Mouse (Mus musculus) limb, embryonic 11.5 days (tissue): ENCODE data around the gene Nradd. TPM values are rescaled to one million over a fixed set of nuclear protein-coding genes. Genes with fewer than 3 reads are reported as not detected.
A peak's percentile ranks its signal among the peaks of the same experiment; 100 is the strongest.

Experiments used
- ATAC-seq: fragments of 200-750 bp; cut with Nextera tagmentation; 2 replicates; pipeline ENCODE4 v1.8.0; 2017; ENCODE audit warnings: low read depth; ENCODE audit not compliant: insufficient number of reproducible peaks, low FRiP score, low TSS enrichment
- DNase-seq: peaks from one replicate; pipeline ENCODE4 v3.0.0-alpha.2; 2015; ENCODE audit warnings: low spot score
- H3K27ac ChIP-seq: fragments of 300-500 bp; sonication (generic); replicated peaks from 2 replicates; pipeline ENCODE4 v1.5.1; 2014; ENCODE audit warnings: low read depth, mild to moderate bottlenecking, low read length
- H3K27me3 ChIP-seq: fragments of 300-500 bp; sonication (generic); 2 replicates; pipeline ENCODE4 v1.6.1; 2014; ENCODE audit warnings: mild to moderate bottlenecking, low read length, mixed read lengths; ENCODE audit not compliant: control insufficient read depth, insufficient read depth
- H3K36me3 ChIP-seq: fragments of 300-500 bp; sonication (generic); 2 replicates; pipeline ENCODE4 v1.6.1; 2014; ENCODE audit warnings: mild to moderate bottlenecking, low read length, moderate library complexity, mixed read lengths; ENCODE audit not compliant: control insufficient read depth, insufficient read depth
- H3K4me1 ChIP-seq: fragments of 300-500 bp; sonication (generic); 2 replicates; pipeline ENCODE4 v1.6.1; 2014; ENCODE audit warnings: low read length, mixed read lengths; ENCODE audit not compliant: control insufficient read depth, insufficient read depth
- H3K4me2 ChIP-seq: fragments of 300-500 bp; sonication (generic); 2 replicates; pipeline ENCODE4 v1.6.1; 2014; ENCODE audit warnings: low read depth, mild to moderate bottlenecking, moderate library complexity; ENCODE audit not compliant: severe bottlenecking
- H3K4me3 ChIP-seq: fragments of 300-500 bp; sonication (generic); 2 replicates; pipeline ENCODE4 v1.5.1; 2014; ENCODE audit warnings: low read depth, low read length
- H3K9ac ChIP-seq: fragments of 300-500 bp; sonication (generic); 2 replicates; pipeline ENCODE4 v1.6.1; 2014; ENCODE audit warnings: mild to moderate bottlenecking, low read length
- H3K9me3 ChIP-seq: fragments of 300-500 bp; sonication (generic); 2 replicates; pipeline ENCODE4 v1.6.1; 2016; ENCODE audit warnings: low read length; ENCODE audit not compliant: control insufficient read depth
- WGBS: fragments of 180-500 bp; shearing (Covaris S2); extraction: QIAGEN DNeasy Blood & Tissue Kit; methylation state at CpG from one replicate; pipeline ENCODE4 v1.1.7; 2014; 5-methylcytosine and 5-hydroxymethylcytosine counted together
- polyA plus RNA-seq: library from polyadenylated mRNA; unstranded; fragments of >200 nt; fragmentation: Nextera tagmentation; extraction: Ambion mirVana; gene quantifications from 2 replicates; pipeline ENCODE4 v1.2.1, GENCODE M21; 2014

Nradd gene
- 28.3 and 36.5 TPM in 2 replicates for polyA plus RNA-seq

GRCm38 (mm10) chr9:110624361-110625166 is at the start of gene Nradd:
Gene Nradd, minus strand, starts transcription at chr9:110624452.
- H3K4me1 ChIP-seq = peaks cover 9% of the 10 kb centered on the region; the same call in 1 of the 2 replicates
- no peaks in the 10 kb centered on the region for H3K9me3 ChIP-seq
- H3K27me3 ChIP-seq = no peaks in the 10 kb centered on the region
- under 1% methylated on average over 41 of the region's 41 CpGs for WGBS
- ATAC-seq (peak; percentile 89), DNase-seq (peak; percentile 94)
- H3K4me2 ChIP-seq = peak within 1 kb of the TSS; percentile 97
- peak within 1 kb of the TSS; percentile 82 for H3K27ac ChIP-seq
- H3K4me3 ChIP-seq = peak within 1 kb of the TSS; percentile 50
- H3K36me3 ChIP-seq = peaks cover 8% of the 10 kb centered on the region
- peak within 1 kb of the TSS; percentile 68 for H3K9ac ChIP-seq

DNA sequence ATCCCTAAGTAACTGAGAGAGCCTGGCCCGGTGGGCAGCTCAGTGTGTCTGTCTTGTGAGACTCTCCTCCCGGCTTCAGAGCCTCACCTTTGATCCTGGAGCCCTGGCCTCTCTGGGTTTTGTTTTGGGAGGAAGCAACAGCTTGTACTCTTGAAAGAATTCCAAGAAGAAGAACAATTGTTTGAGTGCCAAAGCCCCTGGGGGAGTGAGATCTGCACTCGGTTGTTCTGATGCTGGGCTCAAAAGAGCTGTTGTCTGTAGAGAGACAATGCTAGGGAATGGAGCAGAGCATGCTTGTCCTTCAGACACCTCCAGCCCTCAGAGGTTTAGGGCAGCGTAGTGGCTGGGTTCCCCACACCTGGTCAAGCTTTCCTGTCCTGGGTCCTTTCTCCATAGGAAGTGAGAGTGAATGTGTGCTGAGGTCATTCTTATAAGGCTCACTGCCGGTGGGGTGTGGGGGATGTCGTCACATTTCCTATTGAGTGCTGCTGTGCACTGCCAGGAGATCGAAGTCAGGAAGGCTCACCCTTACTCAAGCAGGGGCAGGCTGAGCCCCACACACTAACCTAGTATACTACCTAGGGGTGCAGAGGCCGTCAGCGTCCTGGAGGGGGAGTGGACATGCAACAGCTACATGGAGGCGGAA is 49.0 kb upstream of the Nradd start:
- no peak overlapping the region for H3K27ac ChIP-seq
- H3K4me1 ChIP-seq = no peaks in the 10 kb centered on the region
- no peak overlapping the region for H3K4me3 ChIP-seq
- ATAC-seq (no peak), DNase-seq (no peak)
- 81% methylated on average over 10 of the region's 10 CpGs for WGBS
- no peaks in the 10 kb centered on the region for H3K36me3 ChIP-seq
- H3K9me3 ChIP-seq = no peaks in the 10 kb centered on the region
- no peak overlapping the region for H3K4me2 ChIP-seq
- H3K27me3 ChIP-seq = no peaks in the 10 kb centered on the region
- no peak overlapping the region for H3K9ac ChIP-seq

DNA sequence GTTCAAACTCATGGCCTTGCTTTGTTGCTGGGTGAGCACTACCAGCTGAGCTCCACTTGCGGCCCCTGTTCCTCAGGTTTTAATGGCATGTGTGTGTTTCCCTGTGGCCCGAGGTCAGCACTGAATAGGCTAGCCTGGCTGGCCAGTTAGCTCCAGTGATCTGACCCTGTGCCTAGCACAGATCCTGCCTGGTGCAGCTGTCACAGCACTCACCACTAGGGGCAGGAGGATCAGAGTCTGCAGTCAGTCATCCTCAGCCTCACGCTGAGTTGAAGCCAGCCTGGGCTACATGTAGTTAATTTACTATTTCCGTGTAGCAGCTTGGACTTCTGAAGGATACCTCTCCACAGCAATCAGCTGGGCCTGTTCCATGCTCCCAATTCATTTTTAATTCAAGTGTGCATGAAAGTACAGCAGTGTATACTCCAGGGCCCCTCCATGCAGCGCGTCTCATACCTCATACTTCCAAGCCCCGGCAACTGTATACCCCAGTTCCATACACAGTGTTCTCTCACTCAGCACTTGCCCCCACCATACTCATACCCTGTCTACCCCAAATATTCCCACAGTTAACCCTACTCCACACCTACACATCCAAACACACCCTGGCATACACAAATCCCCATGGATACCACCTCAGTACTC is 48.3 kb upstream of the Nradd start:
- no peaks in the 10 kb centered on the region for H3K27me3 ChIP-seq
- DNase-seq (peak; percentile 44), ATAC-seq (0 out of 2 replicates have a peak, but pooled peaks have one; percentile 70)
- H3K9ac ChIP-seq = no peak overlapping the region
- no peaks in the 10 kb centered on the region for H3K36me3 ChIP-seq
- no peak overlapping the region for H3K4me2 ChIP-seq
- no peak overlapping the region for H3K4me3 ChIP-seq
- H3K4me1 ChIP-seq = no peaks in the 10 kb centered on the region
- no peak overlapping the region for H3K27ac ChIP-seq
- 71% methylated on average over 7 of the region's 7 CpGs for WGBS
- no peaks in the 10 kb centered on the region for H3K9me3 ChIP-seq

GRCm38 (mm10) chr9:110669785-110670184 is 45.5 kb upstream of the Nradd start:
- 89% methylated on average over 5 of the region's 5 CpGs for WGBS
- ATAC-seq = no peak
- Histone ChIP-seq H3K27me3 (no peaks in the 10 kb centered on the region), H3K9ac (no peak overlapping the region), H3K36me3 (no peaks in the 10 kb centered on the region), H3K4me2 (no peak overlapping the region), H3K27ac (no peak overlapping the region), H3K4me3 (no peak overlapping the region), H3K4me1 (peaks cover 5% of the 10 kb centered on the region), H3K9me3 (no peaks in the 10 kb centered on the region)
- DNase-seq = no peak

DNA sequence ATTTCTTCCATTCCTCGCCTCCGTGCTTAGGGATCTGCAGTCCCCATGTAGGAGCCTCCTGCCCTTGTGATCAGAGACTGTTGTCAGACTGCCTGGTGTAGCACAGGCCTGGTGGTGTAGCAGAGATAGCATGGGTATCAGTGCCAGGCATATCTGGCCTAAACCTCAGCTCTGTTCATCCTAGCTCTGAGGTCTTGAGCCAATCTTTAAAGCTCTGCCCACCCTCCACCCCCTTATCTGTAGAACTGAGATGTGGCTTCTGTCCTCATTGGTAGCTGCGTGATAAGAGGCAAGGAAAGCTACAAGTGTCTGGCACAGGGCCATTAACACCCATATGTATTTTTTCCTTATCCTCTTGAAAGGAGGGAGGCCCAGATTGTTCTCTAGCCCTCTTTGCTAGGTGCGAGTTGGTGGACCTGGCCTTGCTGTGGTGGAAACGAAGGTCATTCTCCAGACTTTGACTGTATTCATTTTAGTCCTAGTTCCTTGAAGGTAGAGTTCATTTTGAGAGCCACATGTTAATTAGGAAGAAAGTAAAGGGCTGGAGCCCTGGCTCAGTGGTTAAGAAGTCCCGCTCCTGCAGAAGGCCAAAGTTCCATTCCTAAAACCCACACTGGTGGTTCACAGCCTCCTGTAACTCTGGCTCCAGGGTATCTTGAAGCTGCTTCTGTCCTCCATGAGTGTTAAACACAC is 44.5 kb upstream of the Nradd start:
- H3K4me1 ChIP-seq = peaks cover 5% of the 10 kb centered on the region
- 87% methylated on average over 6 of the region's 6 CpGs for WGBS

DNA sequence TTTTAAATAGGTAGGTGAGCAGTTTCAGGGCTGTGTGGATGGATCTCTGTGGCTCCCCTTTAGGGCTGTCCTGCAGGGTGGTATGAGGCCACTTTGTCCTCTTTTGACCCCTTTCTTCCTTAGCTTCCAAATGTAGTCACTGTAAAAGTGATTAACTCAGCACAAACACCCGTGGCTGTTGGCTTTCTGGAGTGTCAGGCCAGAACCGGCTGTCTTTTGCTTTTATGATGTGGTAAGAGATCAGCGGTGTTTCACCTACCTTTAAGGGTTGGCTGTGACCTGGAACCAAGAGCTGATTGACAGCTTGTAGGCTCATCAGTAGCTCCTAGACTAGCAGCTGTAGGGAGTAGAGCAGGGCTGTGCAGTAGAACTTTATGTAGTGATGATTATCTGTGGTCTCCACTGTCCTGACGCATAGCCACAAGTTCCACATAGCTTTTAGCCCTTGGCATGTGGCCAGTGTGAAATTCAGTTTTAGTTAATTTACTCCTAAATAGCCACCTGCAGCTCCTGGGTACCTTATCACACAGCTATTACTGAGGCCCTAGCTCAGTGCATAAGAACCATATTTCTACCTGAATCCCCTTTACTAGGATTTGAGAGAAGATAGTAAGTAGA is 43.1 kb upstream of the Nradd start:
- no peak overlapping the region for H3K4me3 ChIP-seq
- no peak overlapping the region for H3K27ac ChIP-seq
- no peak overlapping the region for H3K9ac ChIP-seq
- H3K36me3 ChIP-seq = no peaks in the 10 kb centered on the region
- no peaks in the 10 kb centered on the region for H3K9me3 ChIP-seq
- DNase-seq = no peak
- WGBS = 62% methylated on average over 4 of the region's 4 CpGs
- peaks cover 5% of the 10 kb centered on the region for H3K4me1 ChIP-seq
- no peak for ATAC-seq
- no peaks in the 10 kb centered on the region for H3K27me3 ChIP-seq
- no peak overlapping the region for H3K4me2 ChIP-seq

More for the DNA sequence above, 44.5 kb upstream of the Nradd start:
- no peak overlapping the region for H3K9ac ChIP-seq
- H3K27ac ChIP-seq = no peak overlapping the region
- no peak for DNase-seq
- H3K9me3 ChIP-seq = no peaks in the 10 kb centered on the region
- no peak for ATAC-seq
- H3K36me3 ChIP-seq = no peaks in the 10 kb centered on the region
- H3K4me2 ChIP-seq = no peak overlapping the region
- no peaks in the 10 kb centered on the region for H3K27me3 ChIP-seq
- no peak overlapping the region for H3K4me3 ChIP-seq

DNA sequence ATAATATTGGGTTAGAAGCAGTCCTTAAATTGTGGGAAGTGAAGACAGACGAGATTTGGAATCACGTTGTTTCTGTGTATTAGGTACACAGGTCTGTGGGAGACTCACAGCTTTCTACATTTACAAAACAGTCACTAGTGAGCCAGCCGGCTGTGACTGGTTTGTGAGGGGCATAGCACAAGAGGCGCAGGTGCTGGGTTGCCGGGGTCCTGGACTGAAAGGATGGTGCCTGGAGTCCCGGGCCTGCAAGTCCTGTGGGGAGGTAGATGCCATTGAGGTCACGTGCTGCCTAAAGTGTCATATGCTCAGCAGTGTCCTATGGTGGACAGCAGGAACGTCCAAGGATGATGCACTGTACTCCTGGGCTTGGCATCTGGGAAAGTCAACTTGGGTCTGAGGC is 42.1 kb upstream of the Nradd start:
- Histone ChIP-seq H3K4me3 (no peak overlapping the region), H3K4me2 (no peak overlapping the region), H3K36me3 (no peaks in the 10 kb centered on the region), H3K27ac (no peak overlapping the region), H3K4me1 (peaks cover 5% of the 10 kb centered on the region), H3K27me3 (no peaks in the 10 kb centered on the region), H3K9me3 (no peaks in the 10 kb centered on the region), H3K9ac (no peak overlapping the region)
- no peak for DNase-seq
- ATAC-seq = no peak
- 44% methylated on average over 8 of the region's 8 CpGs for WGBS

- no peak overlapping the region for H3K27ac ChIP-seq
- H3K4me2 ChIP-seq = no peak overlapping the region
- DNase-seq = no peak
Observed at GRCm38 (mm10) chr9:110665912-110666311, 41.7 kb upstream of the Nradd start.

More at GRCm38 (mm10) chr9:110665912-110666311, 41.7 kb upstream of the Nradd start:
- no peaks in the 10 kb centered on the region for H3K9me3 ChIP-seq
- no peak for ATAC-seq
- H3K9ac ChIP-seq = no peak overlapping the region
- no peaks in the 10 kb centered on the region for H3K27me3 ChIP-seq
- H3K4me1 ChIP-seq = peaks cover 5% of the 10 kb centered on the region
- H3K36me3 ChIP-seq = no peaks in the 10 kb centered on the region
- no peak overlapping the region for H3K4me3 ChIP-seq
- 13% methylated on average over 4 of the region's 4 CpGs for WGBS
